Mouse (Mus musculus) kidney, embryonic 14.5 days (tissue): ENCODE measurements at regions not wholly inside any gene's neighbourhood (a gene's known extent, or its start where the extent isn't known, plus 50 kb on each side); places are given as distances from the start of the nearest gene placed in this dataset.

Experiments
- ATAC-seq: fragments of 200-750 bp; cut with Nextera tagmentation; 2 replicates; pipeline ENCODE4 v1.8.0; 2017; ENCODE audit warnings: moderate number of reproducible peaks, mild to moderate bottlenecking, moderate TSS enrichment, moderate library complexity; ENCODE audit not compliant: low FRiP score, low TSS enrichment
- H3K27ac ChIP-seq: fragments of 300-500 bp; sonication (generic); 2 replicates; pipeline ENCODE4 v1.5.1; 2014; ENCODE audit warnings: low read depth, mild to moderate bottlenecking, low read length, moderate library complexity, mixed read lengths
- H3K27me3 ChIP-seq: fragments of 300-500 bp; sonication (generic); 2 replicates; pipeline ENCODE4 v1.6.1; 2014; ENCODE audit warnings: mild to moderate bottlenecking, low read length; ENCODE audit not compliant: control insufficient read depth, insufficient read depth
- H3K36me3 ChIP-seq: fragments of 300-500 bp; sonication (generic); 2 replicates; pipeline ENCODE4 v1.6.1; 2014; ENCODE audit warnings: low read length, mixed read lengths; ENCODE audit not compliant: control insufficient read depth, insufficient read depth
- H3K4me1 ChIP-seq: fragments of 300-500 bp; sonication (generic); 2 replicates; pipeline ENCODE4 v1.6.1; 2014; ENCODE audit warnings: low read length, mixed read lengths; ENCODE audit not compliant: control insufficient read depth, insufficient read depth
- H3K4me2 ChIP-seq: fragments of 300-500 bp; sonication (generic); replicated peaks from 2 replicates; pipeline ENCODE4 v1.6.1; 2014; ENCODE audit warnings: low read depth, mild to moderate bottlenecking, low read length
- H3K4me3 ChIP-seq: fragments of 300-500 bp; sonication (generic); 2 replicates; pipeline ENCODE4 v1.5.1; 2014; ENCODE audit warnings: mild to moderate bottlenecking, low read length
- H3K9ac ChIP-seq: fragments of 300-500 bp; sonication (generic); 2 replicates; pipeline ENCODE4 v1.6.1; 2014; ENCODE audit warnings: low read depth, mild to moderate bottlenecking, low read length, moderate library complexity
- H3K9me3 ChIP-seq: fragments of 300-500 bp; sonication (generic); 2 replicates; pipeline ENCODE4 v1.6.1; 2016; ENCODE audit warnings: low read length; ENCODE audit not compliant: control insufficient read depth
- WGBS: fragments of 180-500 bp; shearing (Covaris S2); extraction: QIAGEN DNeasy Blood & Tissue Kit; methylation state at CpG from one replicate; pipeline ENCODE4 v1.1.7; 2014; 5-methylcytosine and 5-hydroxymethylcytosine counted together

DNA sequence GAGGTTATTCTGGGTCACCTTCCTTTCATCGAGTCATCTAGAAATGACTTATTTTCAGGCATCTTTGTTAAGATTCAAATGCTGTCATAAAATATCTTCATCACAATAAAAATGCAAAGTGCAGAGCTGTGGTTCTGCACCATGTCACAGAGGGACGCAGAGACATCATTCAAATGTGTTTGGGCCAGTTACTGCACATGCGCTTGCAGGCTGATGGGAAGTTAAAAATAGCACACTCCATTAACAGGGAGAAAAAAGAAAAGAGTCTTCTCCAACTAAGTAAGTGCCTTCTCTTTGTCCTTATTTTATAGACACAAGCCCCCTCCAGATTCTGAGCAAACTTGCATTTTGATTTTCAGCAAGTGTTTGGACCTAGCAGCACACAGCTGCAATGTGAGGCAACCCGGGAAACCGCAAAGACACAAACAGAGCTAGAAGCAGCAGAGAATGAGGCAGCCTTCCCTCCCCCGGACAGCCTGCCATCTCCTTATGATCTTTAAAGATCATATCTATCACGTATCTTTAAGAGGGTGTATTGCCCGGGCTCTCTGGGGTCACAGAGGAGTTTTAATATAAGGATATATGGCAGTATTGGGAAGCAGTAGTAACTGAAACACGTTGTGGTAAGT, 510.0 kb downstream of the Adam3 start:
- H3K36me3 ChIP-seq: no peaks in the 10 kb centered on the region
- 71% methylated on average over 9 of the region's 9 CpGs for WGBS

GRCm38 (mm10) chr8:24214315-24214714, 511.3 kb downstream of the Adam3 start:
- Histone ChIP-seq H3K4me1 (no peaks in the 10 kb centered on the region), H3K27ac (no peak overlapping the region), H3K9me3 (no peaks in the 10 kb centered on the region), H3K4me2 (no peak overlapping the region), H3K9ac (no peak overlapping the region), H3K4me3 (no peak overlapping the region), H3K27me3 (no peaks in the 10 kb centered on the region), H3K36me3 (no peaks in the 10 kb centered on the region)
- 78% methylated on average over 4 of the region's 4 CpGs for WGBS
- no peak for ATAC-seq

More for the DNA sequence above, 510.0 kb downstream of the Adam3 start:
- ATAC-seq: no peak
- Histone ChIP-seq H3K4me2 (no peak overlapping the region), H3K27me3 (no peaks in the 10 kb centered on the region), H3K9ac (no peak overlapping the region), H3K9me3 (no peaks in the 10 kb centered on the region), H3K4me1 (no peaks in the 10 kb centered on the region), H3K27ac (no peak overlapping the region), H3K4me3 (no peak overlapping the region)

DNA sequence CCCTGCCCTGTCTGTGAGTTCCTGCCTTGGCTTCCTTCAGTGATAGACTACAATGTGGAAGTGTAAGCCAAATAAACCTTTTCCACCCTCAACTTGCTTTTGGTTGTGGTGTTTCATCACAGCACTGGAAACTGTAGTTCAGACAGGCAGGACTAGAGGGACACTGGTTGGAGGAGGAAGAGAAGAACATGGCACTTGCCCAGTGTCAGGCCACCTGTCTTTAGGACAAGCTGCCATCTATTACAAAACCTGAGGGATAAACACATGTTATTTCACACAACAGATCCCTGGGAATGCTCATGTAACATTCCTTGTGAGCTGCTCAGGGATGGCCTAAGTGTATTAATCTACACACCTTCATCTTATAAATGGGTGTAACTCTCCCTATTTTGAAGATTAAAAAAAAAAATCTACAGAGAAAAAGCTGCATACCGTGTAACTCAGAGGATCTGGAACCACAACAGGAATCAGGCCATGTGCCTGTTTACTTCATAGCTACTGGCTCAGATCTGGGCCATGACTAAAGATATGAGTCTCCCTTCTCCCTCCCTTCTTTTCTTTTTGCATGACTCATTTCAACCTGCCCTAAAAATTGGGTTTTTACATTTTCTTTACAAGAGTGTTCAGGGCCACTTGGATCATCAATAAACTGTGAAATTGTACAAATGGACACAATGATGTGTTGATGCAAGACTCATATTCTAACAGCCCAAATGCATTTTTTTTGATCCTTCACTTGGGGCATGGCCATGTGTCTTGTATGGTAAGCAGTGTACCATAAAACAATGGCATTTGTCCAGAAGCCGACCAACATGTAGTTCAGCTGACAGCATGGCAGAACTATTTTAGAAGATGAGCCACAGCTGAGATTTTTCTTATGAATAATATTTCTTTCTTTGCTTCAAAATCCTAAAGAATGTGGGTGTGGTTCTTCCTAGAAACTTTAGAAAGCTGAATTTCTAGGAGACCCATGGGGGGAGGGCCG, 513.1 kb downstream of the Adam3 start:
- no peaks in the 10 kb centered on the region for H3K9me3 ChIP-seq
- H3K4me1 ChIP-seq: no peaks in the 10 kb centered on the region
- 90% methylated on average over 3 of the region's 3 CpGs for WGBS

DNA sequence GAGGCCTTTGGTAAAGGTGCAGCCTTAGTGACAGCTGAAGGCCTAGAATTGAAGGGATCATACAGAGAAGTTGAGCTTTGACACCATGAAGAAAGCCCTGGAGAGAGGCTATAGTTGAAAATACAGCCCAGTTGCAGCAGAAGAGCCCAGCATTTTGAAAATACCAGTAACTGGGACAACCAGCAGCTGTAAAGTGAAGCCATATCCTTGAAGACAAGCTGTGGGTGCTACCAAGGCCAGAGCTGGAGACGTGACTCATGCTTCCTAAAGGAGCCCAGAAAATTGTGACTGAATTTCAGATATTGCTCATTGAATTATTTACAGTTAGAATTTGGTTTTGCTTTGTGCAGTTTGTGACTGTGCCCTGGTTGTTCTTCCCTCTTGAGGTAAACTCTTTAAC, 514.6 kb downstream of the Adam3 start:
- H3K36me3 ChIP-seq: no peaks in the 10 kb centered on the region
- no peak overlapping the region for H3K27ac ChIP-seq
- H3K4me1 ChIP-seq: no peaks in the 10 kb centered on the region
- no peak for ATAC-seq
- H3K4me2 ChIP-seq: no peak overlapping the region
- 84% methylated on average over 1 of the region's 1 CpGs for WGBS
- no peak overlapping the region for H3K4me3 ChIP-seq
- no peak overlapping the region for H3K9ac ChIP-seq
- no peaks in the 10 kb centered on the region for H3K9me3 ChIP-seq
- H3K27me3 ChIP-seq: no peaks in the 10 kb centered on the region

More for the DNA sequence above, 513.1 kb downstream of the Adam3 start:
- Histone ChIP-seq H3K36me3 (no peaks in the 10 kb centered on the region), H3K4me3 (no peak overlapping the region), H3K27ac (no peak overlapping the region), H3K4me2 (no peak overlapping the region), H3K9ac (no peak overlapping the region), H3K27me3 (no peaks in the 10 kb centered on the region)
- ATAC-seq: no peak
